Mouse (Mus musculus) spleen, adult 18-20 months (tissue): ENCODE data around the gene Rabl3.

Source experiments
- DNase-seq, 2 experiments: peaks; one replicate each; pipeline ENCODE4 v3.0.0; 2022; ENCODE audit warnings: mixed read lengths in 2 of 2

The Rabl3 gene

DNA sequence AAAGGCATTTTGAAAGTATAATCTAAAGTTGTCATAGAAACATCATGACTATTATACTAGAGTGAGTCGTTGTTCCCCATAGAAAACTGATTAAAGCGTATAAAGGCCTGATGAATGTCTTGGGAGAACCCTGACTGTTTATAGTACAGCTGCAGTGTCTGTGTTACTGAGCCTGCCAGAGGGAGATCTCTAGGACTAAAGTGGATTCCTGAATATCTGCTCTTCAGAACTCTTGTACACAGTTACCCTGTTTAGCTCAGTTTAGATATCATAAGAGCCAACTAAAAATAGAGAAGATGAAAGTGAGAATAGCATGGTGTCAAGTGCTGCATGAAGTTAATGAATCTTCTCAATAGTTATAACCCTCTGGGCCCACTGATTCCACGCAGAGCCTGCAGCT is 10.6 kb downstream of the Rabl3 start:
- no peak for DNase-seq

- no peak for DNase-seq
These were observed 11.3 kb downstream of the Rabl3 start for GRCm38 (mm10) chr16:37550981-37551380.

DNA sequence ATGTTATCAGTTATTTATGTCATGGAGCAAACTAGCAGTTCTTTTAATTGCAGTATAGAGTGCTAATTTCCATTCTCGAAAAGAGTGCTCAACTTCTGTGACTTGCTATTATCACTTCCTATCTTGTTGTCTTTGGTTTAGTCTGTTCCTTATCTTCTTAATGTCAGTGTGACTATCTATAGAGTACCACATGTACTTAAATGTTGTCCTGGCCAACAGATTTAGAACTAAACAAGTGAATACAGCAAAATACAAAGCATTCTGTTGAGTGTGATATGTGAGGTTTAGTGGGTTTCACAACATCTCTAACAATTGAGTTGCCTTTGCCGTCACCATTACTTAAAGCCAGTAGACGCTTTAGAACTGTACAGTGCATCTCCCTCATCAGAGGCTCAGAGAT is 13.1 kb downstream of the Rabl3 start:
- DNase-seq, result no peak

DNA sequence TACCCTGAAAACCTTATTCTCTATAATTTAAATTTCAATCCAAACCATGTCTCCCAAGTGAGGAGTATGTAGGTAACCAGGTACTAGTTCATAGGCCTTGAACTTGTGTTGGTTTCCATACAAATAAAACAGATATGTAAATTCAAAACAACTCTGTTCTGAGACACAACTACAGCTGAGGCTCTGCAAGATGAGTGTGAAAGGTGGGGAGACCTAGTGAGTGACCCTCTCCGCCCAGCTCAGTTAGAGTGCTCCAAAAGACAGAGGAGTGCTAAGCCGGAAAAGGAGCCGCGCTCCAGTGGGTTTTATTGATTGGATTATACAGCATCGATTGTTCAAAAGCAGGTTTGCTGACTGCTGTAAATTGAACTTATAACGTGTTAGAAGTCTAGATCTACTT is 22.7 kb downstream of the Rabl3 start:
- DNase-seq, result no peak

GRCm38 (mm10) chr16:37562961-37563360 is 23.3 kb downstream of the Rabl3 start:
- no peak for DNase-seq

- DNase-seq, result no peak
These were observed 25.4 kb downstream of the Rabl3 start for GRCm38 (mm10) chr16:37565117-37565516.

- DNase-seq, result no peak
These were observed 26.4 kb downstream of the Rabl3 start for GRCm38 (mm10) chr16:37566107-37566506.

- no peak for DNase-seq
These were observed 27.7 kb downstream of the Rabl3 start for GRCm38 (mm10) chr16:37567113-37568050.

GRCm38 (mm10) chr16:37571554-37571953 is 31.9 kb downstream of the Rabl3 start:
- DNase-seq, result no peak

DNA sequence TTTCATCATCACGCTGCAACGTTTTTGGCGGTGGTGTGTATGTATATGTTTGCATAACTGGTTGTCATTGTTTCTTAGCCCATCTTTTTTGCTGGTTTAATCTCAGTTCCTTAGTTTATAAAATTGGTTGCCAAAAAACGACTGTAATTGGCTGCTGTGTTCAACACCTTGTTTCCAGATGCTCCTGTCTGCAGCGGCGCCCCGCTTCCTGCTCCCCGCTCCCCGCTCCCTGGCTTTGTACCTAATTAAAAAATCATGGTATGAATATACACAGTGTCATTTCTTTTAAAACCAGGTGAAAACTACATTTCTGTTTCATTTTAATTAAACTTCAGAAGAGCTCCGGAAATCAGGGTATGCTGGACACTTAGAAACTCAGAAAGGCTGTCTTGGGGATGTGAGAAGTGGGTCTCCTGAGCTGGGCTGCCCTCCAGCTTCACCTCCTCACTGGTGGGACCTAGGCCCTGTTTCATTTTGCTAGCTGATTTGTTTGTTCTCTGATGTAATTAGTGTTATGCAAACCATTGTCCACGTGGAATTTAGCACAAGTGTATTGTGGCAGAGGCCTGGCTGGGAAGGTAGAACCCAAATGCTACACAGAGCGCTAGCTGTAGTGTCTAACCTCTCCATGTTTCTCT is 32.6 kb downstream of the Rabl3 start:
- no peak for DNase-seq

GRCm38 (mm10) chr16:37573061-37573460 is 33.4 kb downstream of the Rabl3 start:
- no peak for DNase-seq

DNA sequence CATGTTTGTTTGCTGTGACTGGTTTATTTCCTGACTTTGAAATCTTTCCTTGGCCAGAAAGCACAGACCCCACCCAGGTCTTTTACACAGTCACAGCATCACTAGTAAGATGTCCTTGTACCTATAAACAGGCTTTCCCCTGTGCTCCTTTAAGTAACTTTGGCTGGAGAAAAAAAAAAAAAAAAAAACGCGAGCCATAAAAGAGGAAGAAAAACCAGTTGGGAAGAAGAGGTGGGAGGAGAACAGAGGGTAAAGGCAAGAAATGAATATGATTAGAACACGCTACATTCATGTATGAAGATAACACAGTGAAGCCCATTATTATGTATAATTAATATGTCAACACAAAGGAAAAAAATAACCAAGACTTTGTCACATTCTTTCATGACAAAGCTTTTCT is 35.6 kb downstream of the Rabl3 start:
- DNase-seq, result no peak

DNA sequence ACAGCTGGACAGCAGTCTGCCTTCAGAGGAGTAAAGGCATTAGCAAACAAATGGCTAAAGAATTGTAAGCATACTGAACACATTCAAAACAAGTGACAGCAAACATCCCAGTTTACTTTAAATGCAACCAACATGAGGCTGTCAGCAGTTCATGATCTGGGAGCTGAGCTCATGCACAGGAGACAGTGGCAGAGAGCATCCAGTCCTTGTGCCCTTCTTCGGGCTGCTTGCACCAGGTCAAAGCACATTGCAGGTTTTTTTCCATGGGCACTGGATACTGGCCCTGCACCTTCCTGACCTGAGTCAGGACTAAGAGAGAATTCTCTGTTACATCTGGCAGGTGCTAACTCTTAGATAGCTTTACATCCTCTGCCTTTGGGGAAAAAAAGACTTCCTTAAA is 39.9 kb downstream of the Rabl3 start:
- no peak for DNase-seq

- DNase-seq, result no peak
These were observed 40.3 kb downstream of the Rabl3 start, which contains the start of gene Hgd for GRCm38 (mm10) chr16:37579994-37580393. Gene Hgd, plus strand, starts transcription at chr16:37580153.

GRCm38 (mm10) chr16:37580651-37581050 is 41.0 kb downstream of the Rabl3 start:
- DNase-seq, result no peak

GRCm38 (mm10) chr16:37581901-37582300 is 42.2 kb downstream of the Rabl3 start:
- no peak for DNase-seq

- DNase-seq, result no peak
These were observed 43.6 kb downstream of the Rabl3 start for GRCm38 (mm10) chr16:37583306-37583705.

DNA sequence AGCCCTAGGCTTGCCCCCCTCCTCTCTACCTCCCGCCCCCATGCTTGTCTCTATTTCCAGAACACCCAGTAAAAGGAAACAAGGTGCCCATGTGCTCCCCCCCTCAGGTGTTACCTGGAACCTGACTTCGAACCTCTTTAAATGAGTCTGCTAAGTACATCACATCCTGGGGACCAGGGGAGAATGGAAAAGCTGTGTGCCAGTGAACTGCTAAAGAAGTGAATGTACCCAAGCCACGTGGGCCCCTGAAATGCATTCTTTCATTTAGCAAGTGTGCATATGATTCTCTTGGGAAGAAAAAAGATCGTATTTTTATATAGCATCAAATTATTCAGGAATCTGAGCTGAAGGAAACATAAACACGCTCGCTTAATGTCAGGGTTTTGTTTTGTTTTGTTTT is 44.1 kb downstream of the Rabl3 start:
- DNase-seq, result no peak

- no peak for DNase-seq
These were observed 44.7 kb downstream of the Rabl3 start for GRCm38 (mm10) chr16:37584218-37585035.

DNA sequence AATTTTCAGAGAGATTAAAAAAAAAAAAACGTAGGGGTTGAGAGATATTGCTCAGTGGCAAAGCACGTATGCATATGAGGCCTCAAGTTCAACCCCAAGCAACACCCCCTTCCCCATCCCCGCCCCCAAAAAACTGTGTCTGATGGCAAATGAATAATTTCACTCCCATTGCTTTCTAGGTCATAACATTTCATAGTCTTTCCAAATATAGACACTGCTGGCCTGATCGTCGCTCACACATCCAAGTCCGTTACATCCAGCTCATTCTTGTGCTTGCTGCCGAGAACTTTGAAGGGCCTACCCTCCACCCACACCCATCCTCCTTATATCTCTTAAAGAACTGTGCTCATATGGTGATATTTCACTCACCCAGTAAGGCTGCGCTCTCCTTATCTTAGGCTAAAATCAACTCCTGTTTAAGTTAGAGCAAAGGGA is 45.5 kb downstream of the Rabl3 start:
- DNase-seq, result no peak

DNA sequence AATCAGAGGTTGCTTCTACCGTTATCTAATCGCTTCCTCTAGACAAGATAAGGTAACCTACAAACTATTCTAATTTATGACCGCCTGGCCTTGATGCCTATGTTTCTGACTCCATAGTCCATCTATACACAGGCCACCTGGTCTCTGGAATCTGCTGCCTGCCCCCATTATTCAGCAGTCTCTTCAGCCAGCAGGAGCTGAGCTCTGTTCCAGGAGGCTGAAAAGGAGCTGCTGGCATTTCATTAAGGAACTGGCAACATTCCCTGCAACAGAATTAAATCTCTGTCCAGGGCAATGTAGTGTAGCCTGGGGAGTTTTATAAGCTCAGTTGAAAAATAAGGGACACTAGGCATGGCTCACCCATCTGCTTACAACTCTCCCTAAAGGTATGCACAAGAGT is 51.2 kb downstream of the Rabl3 start:
- DNase-seq, result no peak

- DNase-seq, result no peak
These were observed 51.9 kb downstream of the Rabl3 start for GRCm38 (mm10) chr16:37591551-37591950.

- no peak for DNase-seq
These were observed 57.7 kb downstream of the Rabl3 start for GRCm38 (mm10) chr16:37597412-37597811.
